Mouse (Mus musculus): ENCODE data around the gene Raf1. TPM values are rescaled to one million over a fixed set of nuclear protein-coding genes. Genes with fewer than 3 reads are reported as not detected.

Gene Raf1
- polyA plus RNA-seq (2015; fragmentation: Nextera tagmentation; extraction: Ambion mirVana): 32.8 and 38.3 TPM in 2 replicates

- Histone ChIP-seq H3K4me2 (peak within 1 kb of the TSS; percentile 86), H3K9ac (peak within 1 kb of the TSS; percentile 96), H3K4me1 (replicated peaks) (peaks cover 46% of the 10 kb centered on the region), H3K27ac (peak within 1 kb of the TSS; percentile 96), H3K9me3 (replicated peaks) (no peaks in the 10 kb centered on the region), H3K27me3 (no peaks in the 10 kb centered on the region), H3K4me3 (replicated peaks) (peak within 1 kb of the TSS; percentile 91), H3K36me3 (no peaks in the 10 kb centered on the region)
- WGBS (ENCODE audit: insufficient replicate concordance): under 1% methylated on average over 51 of the region's 51 CpGs
- ATAC-seq (ENCODE audit: low read depth) (peak; percentile 98), DNase-seq (peak; percentile 97)
Measured at GRCm38 (mm10) chr6:115676452-115677128, at the start of gene Raf1. Gene Raf1, minus strand, starts transcription at chr6:115676635.

- ATAC-seq (ENCODE audit: low read depth): no peak
- H3K4me2 ChIP-seq: no peak overlapping the region
- peaks cover 15% of the 10 kb centered on the region for H3K4me1 ChIP-seq (replicated peaks)
- H3K9me3 ChIP-seq (replicated peaks): no peaks in the 10 kb centered on the region
- no peaks in the 10 kb centered on the region for H3K27me3 ChIP-seq
- 49% methylated on average over 5 of the region's 5 CpGs for WGBS (ENCODE audit: insufficient replicate concordance)
- no peaks in the 10 kb centered on the region for H3K36me3 ChIP-seq
- DNase-seq: no peak
- no peak overlapping the region for H3K4me3 ChIP-seq (replicated peaks)
- H3K9ac ChIP-seq: no peak overlapping the region
- H3K27ac ChIP-seq: no peak overlapping the region
Measured at GRCm38 (mm10) chr6:115722246-115722645, 45.8 kb upstream of the Raf1 start.

- peak overlapping the region; percentile 43 for H3K4me3 ChIP-seq (replicated peaks)
- DNase-seq (peak; percentile 59), ATAC-seq (ENCODE audit: low read depth) (peak; percentile 92)
- under 1% methylated on average over 15 of the region's 15 CpGs for WGBS (ENCODE audit: insufficient replicate concordance)
- no peaks in the 10 kb centered on the region for H3K36me3 ChIP-seq
- H3K4me1 ChIP-seq (replicated peaks): peaks cover 16% of the 10 kb centered on the region
- peak overlapping the region; percentile 46 for H3K9ac ChIP-seq
- H3K4me2 ChIP-seq: peak overlapping the region; percentile 74
- no peaks in the 10 kb centered on the region for H3K27me3 ChIP-seq
- no peaks in the 10 kb centered on the region for H3K9me3 ChIP-seq (replicated peaks)
- 0 out of 2 replicates have a peak overlapping the region, but pooled peaks have one; percentile 2 for H3K27ac ChIP-seq
Measured at GRCm38 (mm10) chr6:115717715-115718558, 41.5 kb upstream of the Raf1 start.

- no peaks in the 10 kb centered on the region for H3K27me3 ChIP-seq
- no peaks in the 10 kb centered on the region for H3K36me3 ChIP-seq
- peak; percentile 79 for ATAC-seq (ENCODE audit: low read depth)
- H3K27ac ChIP-seq: peak overlapping the region; percentile 19; the same call in 1 of the 2 replicates
- H3K4me3 ChIP-seq (replicated peaks): no peak overlapping the region
- peak overlapping the region; percentile 74 for H3K4me2 ChIP-seq
- no peaks in the 10 kb centered on the region for H3K9me3 ChIP-seq (replicated peaks)
- 30% methylated on average over 8 of the region's 8 CpGs for WGBS (ENCODE audit: insufficient replicate concordance)
- peaks cover 14% of the 10 kb centered on the region for H3K4me1 ChIP-seq (replicated peaks)
- no peak overlapping the region for H3K9ac ChIP-seq
- peak; percentile 18 for DNase-seq
Measured at GRCm38 (mm10) chr6:115717101-115717652, 40.7 kb upstream of the Raf1 start.

- Histone ChIP-seq H3K9ac (no peak overlapping the region), H3K4me1 (replicated peaks) (no peaks in the 10 kb centered on the region), H3K27ac (no peak overlapping the region), H3K27me3 (no peaks in the 10 kb centered on the region), H3K9me3 (replicated peaks) (no peaks in the 10 kb centered on the region), H3K4me2 (no peak overlapping the region), H3K4me3 (replicated peaks) (no peak overlapping the region), H3K36me3 (no peaks in the 10 kb centered on the region)
- WGBS (ENCODE audit: insufficient replicate concordance): 58% methylated on average over 3 of the region's 3 CpGs
- ATAC-seq (ENCODE audit: low read depth) (no peak), DNase-seq (no peak)
Measured at GRCm38 (mm10) chr6:115711261-115711660, 34.8 kb upstream of the Raf1 start.

GRCm38 (mm10) chr6:115702901-115703300 is 26.5 kb upstream of the Raf1 start:
- no peaks in the 10 kb centered on the region for H3K36me3 ChIP-seq
- no peak overlapping the region for H3K4me3 ChIP-seq (replicated peaks)
- no peaks in the 10 kb centered on the region for H3K9me3 ChIP-seq (replicated peaks)
- no peak for ATAC-seq (ENCODE audit: low read depth)
- no peak overlapping the region for H3K27ac ChIP-seq
- no peak overlapping the region for H3K9ac ChIP-seq
- H3K27me3 ChIP-seq: no peaks in the 10 kb centered on the region
- no peak for DNase-seq
- H3K4me1 ChIP-seq (replicated peaks): no peaks in the 10 kb centered on the region; the same call in 1 of the 2 replicates
- 42% methylated on average over 5 of the region's 5 CpGs for WGBS (ENCODE audit: insufficient replicate concordance)
- no peak overlapping the region for H3K4me2 ChIP-seq

- Histone ChIP-seq H3K9me3 (replicated peaks) (no peaks in the 10 kb centered on the region), H3K4me3 (replicated peaks) (no peak overlapping the region), H3K9ac (no peak overlapping the region), H3K4me2 (no peak overlapping the region), H3K27ac (no peak overlapping the region), H3K27me3 (no peaks in the 10 kb centered on the region), H3K36me3 (no peaks in the 10 kb centered on the region), H3K4me1 (replicated peaks) (no peaks in the 10 kb centered on the region; the same call in 1 of the 2 replicates)
- DNase-seq (no peak), ATAC-seq (ENCODE audit: low read depth) (no peak)
- 50% methylated on average over 11 of the region's 11 CpGs for WGBS (ENCODE audit: insufficient replicate concordance)
Measured at GRCm38 (mm10) chr6:115701302-115701701, 24.9 kb upstream of the Raf1 start.

- no peaks in the 10 kb centered on the region for H3K27me3 ChIP-seq
- H3K9me3 ChIP-seq (replicated peaks): no peaks in the 10 kb centered on the region
- H3K27ac ChIP-seq: no peak overlapping the region
- no peak overlapping the region for H3K4me3 ChIP-seq (replicated peaks)
- WGBS (ENCODE audit: insufficient replicate concordance): 57% methylated on average over 1 of the region's 1 CpGs
- no peaks in the 10 kb centered on the region; the same call in 1 of the 2 replicates for H3K4me1 ChIP-seq (replicated peaks)
- ATAC-seq (ENCODE audit: low read depth) (peak; percentile 31; the same call in 1 of the 2 replicates), DNase-seq (no peak)
- no peak overlapping the region for H3K9ac ChIP-seq
- H3K4me2 ChIP-seq: no peak overlapping the region
- H3K36me3 ChIP-seq: no peaks in the 10 kb centered on the region
Measured at GRCm38 (mm10) chr6:115700778-115701177, 24.3 kb upstream of the Raf1 start.

GRCm38 (mm10) chr6:115698699-115699098 is 22.3 kb upstream of the Raf1 start:
- DNase-seq (no peak), ATAC-seq (ENCODE audit: low read depth) (no peak)
- Histone ChIP-seq H3K27ac (no peak overlapping the region), H3K9me3 (replicated peaks) (no peaks in the 10 kb centered on the region), H3K4me2 (no peak overlapping the region), H3K9ac (no peak overlapping the region), H3K4me1 (replicated peaks) (peaks cover 4% of the 10 kb centered on the region; the same call in 1 of the 2 replicates), H3K36me3 (no peaks in the 10 kb centered on the region), H3K4me3 (replicated peaks) (no peak overlapping the region), H3K27me3 (no peaks in the 10 kb centered on the region)
- WGBS (ENCODE audit: insufficient replicate concordance): 59% methylated on average over 4 of the region's 4 CpGs

GRCm38 (mm10) chr6:115697739-115698558 is 21.5 kb upstream of the Raf1 start:
- Histone ChIP-seq H3K36me3 (no peaks in the 10 kb centered on the region), H3K9ac (no peak overlapping the region), H3K9me3 (replicated peaks) (no peaks in the 10 kb centered on the region), H3K4me2 (no peak overlapping the region), H3K27me3 (no peaks in the 10 kb centered on the region), H3K4me3 (replicated peaks) (no peak overlapping the region), H3K27ac (no peak overlapping the region), H3K4me1 (replicated peaks) (peaks cover 4% of the 10 kb centered on the region; the same call in 1 of the 2 replicates)
- no peak for DNase-seq
- ATAC-seq (ENCODE audit: low read depth): no peak
- 75% methylated on average over 17 of the region's 17 CpGs for WGBS (ENCODE audit: insufficient replicate concordance)
